Mouse (Mus musculus): ENCODE data around the gene Cask.
"Not testable (repeated sequence)": the region's sequence is repeated elsewhere in the genome, so short reads cannot be mapped to it uniquely, and the experiment has no call there.

Gene Cask

GRCm38 (mm10) chrX:13851285-13851684, at the start of gene Cask:
Cask (minus strand) TSS chrX:13851367.
- CTCF ChIA-PET, result no interaction called here

DNA sequence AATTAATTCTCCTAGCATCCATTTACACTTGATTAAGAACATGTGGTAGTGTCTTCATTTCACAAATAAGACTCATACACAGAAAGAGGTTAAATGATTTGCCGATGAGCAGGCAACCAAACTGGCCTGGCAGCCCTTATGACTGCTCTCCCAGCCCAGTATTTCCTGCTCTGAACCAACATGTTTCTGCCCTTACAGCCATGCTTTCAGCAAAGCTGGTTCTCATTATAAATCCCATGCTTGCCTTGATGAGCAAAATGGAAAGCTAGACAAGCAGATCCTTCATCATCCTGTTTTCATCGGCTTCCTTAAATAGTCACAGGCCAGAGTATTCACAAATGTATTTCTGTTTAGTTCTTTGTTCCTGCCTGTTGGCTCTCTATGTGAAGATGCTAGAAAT, 38.8 kb upstream of the Cask start:
- CTCF ChIA-PET, result no interaction called here

DNA sequence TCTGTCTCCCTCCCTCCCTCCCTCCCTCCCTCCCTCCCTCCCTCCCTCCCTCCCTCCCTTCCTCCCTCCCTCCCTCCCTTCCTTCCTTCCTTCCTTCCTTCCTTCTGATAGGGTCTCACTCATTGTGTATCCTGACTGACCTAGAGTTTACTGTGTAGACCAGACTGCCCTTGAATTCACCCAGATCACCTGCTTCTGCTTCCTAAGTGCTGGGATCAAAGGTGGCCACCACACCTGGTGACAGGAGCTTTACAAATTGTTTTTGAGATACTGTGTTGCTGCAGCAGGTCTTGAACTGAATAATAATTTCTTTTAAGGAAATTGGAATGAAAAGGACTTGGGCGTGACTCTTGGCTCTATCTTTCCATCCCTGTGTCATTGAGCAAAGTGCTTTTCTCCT, 33.2 kb upstream of the Cask start:
- CTCF ChIA-PET, result no interaction called here

- CTCF ChIA-PET, result no interaction called here
These were observed 30.8 kb upstream of the Cask start for GRCm38 (mm10) chrX:13881969-13882368.

GRCm38 (mm10) chrX:13860145-13860544, 9.0 kb upstream of the Cask start:
- CTCF ChIA-PET, result no interaction called here

DNA sequence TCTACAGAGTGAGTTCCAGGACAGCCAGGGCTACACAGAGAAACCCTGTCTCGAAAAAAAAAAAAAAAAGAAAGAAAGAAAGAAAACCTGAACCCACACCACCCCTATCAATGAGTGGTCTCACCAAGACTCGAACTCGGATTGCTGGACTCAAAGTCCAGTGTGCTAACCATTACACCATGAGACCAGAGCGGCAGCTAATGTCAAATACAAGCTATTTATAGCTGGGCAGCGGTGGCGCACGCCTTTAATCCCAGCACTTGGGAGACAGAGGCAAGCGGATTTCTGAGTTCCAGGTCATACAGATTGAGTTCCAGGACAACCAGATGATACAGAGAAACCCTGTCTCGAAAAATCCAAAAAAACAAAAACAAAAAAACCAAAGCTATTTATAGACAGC, 7.9 kb upstream of the Cask start:
- CTCF ChIA-PET, result no interaction called here

GRCm38 (mm10) chrX:13848473-13848872, 2.7 kb downstream of the Cask start:
- CTCF ChIA-PET, result no interaction called here

DNA sequence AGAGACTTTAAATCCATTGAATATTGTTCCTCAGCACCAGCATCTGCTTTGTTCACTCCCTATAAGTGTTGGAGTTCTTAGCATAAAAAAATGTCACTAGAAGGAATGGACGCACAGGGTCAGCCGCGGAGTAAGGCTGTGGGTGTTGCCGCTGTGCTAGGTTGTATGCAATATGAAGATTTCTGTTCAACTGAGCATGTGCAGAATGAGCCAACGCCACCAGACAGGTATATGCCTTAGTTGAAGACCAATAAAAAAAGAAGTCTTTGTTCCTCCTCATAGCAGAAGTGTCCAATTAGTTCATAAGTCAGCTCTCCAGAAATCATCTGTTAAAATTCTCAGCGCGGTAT, 3.7 kb downstream of the Cask start:
- CTCF ChIA-PET, result no interaction called here

GRCm38 (mm10) chrX:13846653-13847501, 4.3 kb downstream of the Cask start:
- CTCF ChIA-PET, result interaction anchor here (0.6 to 0.7 kb wide), 2 partner anchors 21 to 113 kb away, joined by 3 to 5 read pairs; no protein-coding TSS in a partner anchor

DNA sequence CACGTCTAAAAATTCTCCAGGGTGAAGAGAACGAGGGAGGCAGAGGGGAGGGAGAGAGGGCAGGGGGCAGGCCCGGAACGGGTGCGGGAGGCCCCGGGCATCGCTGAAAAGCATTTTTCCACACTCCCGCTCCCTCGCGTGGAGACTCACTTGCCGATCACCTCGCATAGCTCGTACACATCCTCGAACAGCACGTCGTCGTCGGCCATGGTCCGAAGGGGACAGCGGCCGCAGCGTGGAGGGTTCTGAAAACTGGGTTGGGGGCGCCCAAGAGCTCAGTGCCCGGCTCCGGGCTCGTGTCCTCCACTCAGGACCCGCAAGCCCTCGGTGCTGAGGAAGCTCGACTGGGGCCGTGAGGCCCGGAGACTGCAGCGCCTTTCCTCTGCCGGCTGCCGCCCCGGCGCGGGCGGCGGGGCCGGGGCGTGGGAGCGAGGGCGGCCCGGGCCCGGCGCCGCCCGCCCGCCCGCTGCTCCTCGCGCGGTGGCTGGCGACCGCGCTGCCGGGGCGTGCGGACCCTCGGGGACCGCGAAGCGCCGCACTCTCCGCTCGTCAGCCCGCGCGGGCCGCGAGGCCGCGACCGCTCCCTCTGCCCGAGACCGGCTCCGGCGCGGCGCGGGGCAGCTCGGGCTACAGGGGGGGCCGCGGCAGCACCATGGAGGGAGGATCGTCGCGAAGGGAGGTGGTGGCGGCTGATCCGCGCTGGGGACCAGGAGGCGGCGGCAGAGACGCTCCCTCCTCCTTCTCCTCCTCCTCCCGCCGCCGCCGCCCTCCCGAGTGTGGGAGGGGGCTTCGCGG, 5.1 kb downstream of the Cask start:
- CTCF ChIA-PET, result interaction anchor here (0.6 kb wide), 1 partner anchor 112 kb away, joined by 5 read pairs; no protein-coding TSS in a partner anchor

DNA sequence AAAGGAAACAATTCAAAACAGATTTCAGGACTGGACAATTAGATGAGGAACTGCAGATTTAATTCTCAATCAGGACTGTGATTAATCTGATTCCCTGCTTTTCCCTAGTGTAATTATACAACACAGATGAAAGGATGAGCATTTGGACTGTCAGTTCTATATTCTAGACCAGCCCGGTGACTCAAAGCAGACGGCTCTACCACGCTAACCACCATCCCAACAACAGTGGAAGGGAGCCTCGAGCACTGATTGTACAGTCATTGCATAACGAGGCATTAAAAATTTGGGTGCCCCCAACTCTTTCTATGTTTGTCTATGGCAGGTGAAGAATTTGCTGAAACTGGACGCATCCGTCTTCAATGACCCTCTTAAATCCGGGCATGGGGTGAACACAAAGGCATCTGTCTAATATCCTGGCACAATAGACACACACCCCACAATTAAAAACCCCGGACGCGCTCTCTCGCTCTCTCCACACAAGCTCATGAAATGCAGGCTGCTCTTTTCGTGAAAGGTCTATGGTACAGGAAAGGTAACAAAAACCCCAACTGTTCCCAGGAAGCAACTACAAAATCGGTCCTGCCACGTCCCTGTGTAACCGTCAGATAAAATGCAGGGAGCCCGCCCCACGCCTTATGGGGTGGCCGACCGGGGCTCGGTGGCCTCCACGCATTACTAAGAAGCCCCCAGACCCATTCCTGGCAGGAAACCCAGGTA, 5.9 kb downstream of the Cask start:
- CTCF ChIA-PET, result no interaction called here

DNA sequence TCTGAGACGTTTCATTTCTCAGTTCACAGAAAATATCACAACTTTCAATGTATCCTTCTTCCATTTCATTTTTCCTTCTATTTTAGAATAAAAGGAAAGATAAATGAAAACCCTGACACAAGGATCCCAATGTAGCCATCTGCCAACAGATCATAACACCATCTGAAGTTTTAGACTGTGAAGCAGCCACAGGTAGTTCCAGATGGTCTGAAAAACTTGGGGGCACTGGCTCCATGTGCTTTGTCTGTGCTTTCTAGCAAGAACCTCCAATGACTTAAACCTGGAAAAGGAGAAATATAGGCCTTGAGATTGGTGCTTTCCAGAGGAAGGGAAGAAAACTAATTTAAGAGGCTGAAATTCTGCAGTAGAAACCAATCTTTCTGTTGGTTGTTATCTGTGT, 28.4 kb downstream of the Cask start:
- CTCF ChIA-PET, result no interaction called here

DNA sequence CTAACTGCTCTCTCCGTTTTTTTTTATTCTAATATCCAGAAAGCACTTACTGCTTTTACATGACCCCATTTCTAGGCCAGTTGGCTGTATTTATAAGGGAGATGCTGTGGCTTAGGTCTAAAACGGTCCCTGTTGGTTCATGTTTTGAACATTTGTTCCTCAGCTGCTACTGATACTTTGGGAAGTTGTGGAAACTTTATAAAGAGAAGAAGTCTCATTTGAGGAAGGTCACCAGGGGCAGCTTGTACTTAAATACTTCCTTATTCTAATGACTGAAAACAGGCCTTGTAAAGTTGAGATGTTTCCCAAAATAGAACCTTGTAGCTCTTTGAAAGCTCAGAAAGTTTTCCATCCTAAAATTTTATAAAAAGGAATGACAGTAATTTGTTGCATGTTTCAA, 52.4 kb downstream of the Cask start:
- CTCF ChIA-PET, result no interaction called here

DNA sequence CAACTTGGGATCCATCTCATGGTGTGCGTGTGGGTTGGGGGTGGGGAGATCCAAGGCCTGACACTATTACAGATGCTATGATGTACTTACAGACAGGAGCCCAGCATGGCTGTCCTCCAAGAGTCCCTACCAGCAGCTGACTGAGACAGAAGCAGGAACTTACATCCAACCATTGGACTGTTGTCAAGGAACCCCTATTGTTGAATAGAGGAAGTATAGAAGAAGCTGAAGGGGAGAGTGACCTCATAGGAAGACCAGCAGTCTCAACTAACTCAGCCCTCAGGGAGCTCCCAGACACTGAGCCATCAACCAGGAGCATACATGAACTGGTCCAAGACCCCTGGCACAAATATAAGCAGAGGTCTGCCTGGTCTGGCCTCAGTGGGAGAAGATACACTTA, 85.5 kb downstream of the Cask start:
- CTCF ChIA-PET, result no interaction called here

- CTCF ChIA-PET, result no interaction called here
These were observed 86.1 kb downstream of the Cask start for GRCm38 (mm10) chrX:13765024-13765423.

DNA sequence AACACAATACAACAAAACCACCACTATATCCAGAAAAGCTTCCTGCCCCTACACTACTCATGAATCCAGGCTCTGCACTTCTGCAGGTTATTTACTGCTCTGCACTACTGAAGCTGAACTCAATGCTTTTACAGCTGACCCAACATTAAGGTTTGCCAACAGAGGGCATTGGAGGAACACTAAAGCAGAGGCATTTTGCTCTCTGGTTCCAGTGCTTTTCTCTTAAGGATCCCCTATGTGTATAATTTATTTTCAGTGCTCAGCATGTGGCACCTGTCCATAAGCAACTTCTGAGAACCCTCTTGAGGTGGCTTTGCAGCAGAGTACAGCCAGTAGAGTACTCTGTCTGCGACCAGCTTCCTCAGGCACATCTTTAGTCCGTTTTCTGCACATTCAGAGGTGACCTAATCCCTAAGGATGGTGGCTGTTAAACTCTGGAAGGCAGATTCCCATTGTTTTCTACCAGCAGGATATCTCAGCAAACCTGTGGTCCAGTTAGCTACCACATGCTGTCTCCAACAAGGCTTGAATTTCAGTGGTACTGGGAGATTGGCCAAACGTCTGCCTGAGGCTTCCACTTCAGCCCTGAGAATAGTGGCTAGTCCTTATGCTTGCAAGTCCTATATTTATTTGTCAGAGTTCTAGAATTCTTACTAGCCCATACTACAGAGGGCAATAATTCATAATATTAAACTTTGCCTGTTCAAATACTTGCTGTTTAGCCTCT, 93.7 kb downstream of the Cask start:
- CTCF ChIA-PET, result no interaction called here

DNA sequence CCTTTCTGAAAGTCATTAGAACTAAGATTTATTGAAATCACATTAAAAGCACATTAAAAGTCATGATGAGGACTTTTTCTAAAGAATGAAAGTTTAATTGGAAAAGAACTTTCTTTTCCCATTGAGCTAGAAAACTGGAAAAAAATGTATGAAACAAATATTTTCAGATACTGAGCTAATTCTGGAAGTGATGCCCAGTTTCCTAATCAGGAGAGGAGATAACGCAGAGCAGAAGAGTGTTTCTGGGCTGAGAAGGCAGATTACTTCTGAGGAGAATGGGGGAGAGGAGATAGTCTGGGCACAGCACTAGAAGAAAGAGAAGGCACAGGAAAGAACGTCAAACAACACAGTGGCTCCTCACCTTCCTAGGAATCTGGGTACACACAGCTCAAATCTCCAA, 110.1 kb downstream of the Cask start:
- CTCF ChIA-PET, result no interaction called here

DNA sequence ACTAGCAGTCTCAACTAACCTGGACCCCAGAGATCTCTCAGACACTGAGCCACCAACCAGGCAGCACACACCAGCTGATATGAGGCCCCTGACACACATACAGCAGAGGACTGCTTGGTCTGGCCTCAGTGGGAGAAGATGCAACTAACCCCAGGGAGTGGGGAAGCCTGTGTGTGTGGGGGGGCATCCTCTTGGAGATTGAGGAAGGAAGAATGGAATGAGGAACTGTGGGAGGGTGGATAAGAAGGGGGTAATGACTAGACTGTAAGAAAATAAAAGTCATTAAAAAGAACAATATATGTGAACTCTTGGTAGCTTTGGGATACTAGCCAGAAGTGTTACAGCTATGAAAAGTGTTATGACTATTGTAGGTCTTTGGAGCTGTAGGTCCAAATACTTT, 120.4 kb downstream of the Cask start:
- CTCF ChIA-PET, result not testable (repeated sequence)

- CTCF ChIA-PET, result no interaction called here
These were observed 121.2 kb downstream of the Cask start for GRCm38 (mm10) chrX:13729835-13730480.

DNA sequence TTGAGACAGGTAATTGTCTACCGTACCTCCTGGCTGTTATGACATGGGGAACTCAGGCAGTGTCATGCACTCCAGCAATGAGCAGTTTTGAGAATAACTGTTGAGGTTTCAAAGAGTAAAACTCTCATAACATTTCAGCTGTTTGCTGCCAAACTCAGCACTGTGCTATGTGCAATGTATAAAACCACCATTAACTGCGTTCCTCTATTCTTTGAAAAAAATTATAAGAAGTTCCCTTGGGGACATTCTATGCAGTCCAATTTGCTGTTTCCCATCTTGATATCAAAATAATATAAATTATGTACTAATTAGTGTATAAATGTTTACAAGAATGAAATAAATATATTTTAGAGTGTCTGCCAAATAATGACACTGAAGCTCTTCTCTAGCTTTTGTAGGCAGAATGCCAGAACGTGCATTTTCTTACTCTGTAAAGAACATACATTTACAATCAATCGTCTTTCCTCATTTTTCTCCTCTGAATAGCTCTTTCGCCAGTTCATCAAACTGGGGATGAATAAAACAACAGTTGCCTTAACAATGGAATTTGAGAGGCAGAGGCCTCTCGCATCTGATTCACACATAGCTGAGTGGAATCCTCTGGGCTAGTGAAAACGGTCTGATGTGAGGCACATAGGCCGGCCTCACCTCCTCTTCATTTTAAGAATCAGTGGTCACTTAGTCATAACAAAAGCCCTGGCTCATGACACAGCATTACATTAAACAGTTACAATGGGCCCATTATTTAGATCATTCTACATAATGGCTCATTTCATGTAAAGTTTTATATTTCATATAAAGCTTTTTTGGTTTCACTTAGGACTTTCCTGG, 125.4 kb downstream of the Cask start:
- CTCF ChIA-PET, result no interaction called here

Measured in spleen, embryonic (tissue).